Mouse (Mus musculus): ENCODE results near the gene Tmem178b. TPM values are rescaled to one million over a fixed set of nuclear protein-coding genes. Genes with fewer than 3 reads are reported as not detected.

Tmem178b gene
- total RNA-seq, 2 experiments from 2014 or later: 0.52 to 0.55 TPM

DNA sequence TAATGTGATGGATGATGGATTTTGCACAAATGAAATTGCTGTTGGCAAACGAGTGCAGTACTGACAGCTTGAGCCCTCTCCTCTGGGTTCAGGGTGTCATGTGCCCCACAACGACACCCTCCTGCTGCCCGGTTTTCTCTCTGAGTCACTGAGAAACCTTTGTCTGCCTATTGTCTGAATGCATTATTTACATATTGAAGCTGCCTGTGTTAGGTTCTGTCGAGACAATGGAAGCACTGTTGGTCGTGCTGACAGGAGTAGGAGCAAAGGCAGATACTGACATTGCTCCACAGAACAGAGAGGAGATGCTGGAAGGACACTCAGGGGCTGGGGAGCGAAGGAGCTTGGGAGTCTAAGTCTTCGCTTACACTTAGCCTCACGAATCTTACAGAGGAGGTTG is 44.2 kb downstream of the Tmem178b start:
- DNase-seq: no peak
- intact Hi-C loops (cut with DNase I): no loop called here

DNA sequence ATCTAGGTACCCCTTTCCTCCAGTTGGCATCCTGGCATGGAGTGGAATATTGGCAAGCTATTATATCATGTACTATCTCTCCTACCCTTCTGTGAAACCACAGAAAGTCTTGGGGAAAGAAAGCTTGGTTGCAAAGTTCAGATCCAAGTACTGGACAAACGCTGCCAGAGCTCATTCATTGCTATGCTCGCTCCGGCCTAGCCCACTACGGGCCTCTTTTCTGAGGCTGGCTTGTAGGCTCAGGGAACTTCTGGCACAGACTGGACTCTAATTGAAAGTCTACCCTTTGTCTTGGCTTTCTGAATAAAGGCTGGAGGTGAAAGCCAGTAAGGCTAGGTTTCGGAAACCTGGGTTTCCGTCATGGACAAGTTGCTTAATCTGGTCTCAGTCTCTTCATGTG is 44.7 kb downstream of the Tmem178b start:
- intact Hi-C loops (cut with DNase I): no loop called here
- DNase-seq: no peak

DNA sequence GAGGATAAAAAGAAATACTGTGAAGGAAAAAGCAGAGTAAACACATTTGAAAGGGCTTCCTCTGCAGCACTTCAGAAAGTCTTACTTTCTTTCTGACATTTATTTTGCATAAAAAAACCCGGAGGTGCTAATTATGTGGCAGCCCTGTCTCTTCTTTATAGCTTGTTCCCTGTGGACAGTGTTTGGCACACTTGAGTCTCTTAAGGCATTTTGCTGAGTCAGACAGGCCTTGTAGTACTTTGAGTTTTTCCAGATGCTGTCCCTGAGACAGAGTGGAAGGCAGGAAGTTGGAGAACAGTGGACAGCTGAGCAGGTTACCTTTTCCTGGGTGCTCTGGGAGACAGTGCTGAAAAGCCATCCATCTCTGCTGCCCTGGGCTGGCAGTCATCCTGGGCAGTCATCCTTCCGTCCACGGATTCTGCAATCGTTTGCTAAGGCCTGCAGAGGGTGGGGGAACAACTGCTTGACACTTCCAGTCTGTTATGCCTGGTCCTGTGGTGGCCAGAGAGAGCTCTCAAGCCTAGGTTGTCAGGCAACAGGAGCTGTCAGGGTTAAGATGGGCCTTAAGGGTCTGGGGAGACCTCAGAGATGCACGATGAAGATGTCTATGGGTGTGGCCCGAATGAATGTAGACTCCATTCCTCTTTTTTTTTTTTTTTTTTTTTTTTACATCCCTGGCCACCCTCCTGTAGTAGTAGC is 46.1 kb downstream of the Tmem178b start:
- intact Hi-C loops (cut with DNase I): no loop called here
- no peak for DNase-seq

DNA sequence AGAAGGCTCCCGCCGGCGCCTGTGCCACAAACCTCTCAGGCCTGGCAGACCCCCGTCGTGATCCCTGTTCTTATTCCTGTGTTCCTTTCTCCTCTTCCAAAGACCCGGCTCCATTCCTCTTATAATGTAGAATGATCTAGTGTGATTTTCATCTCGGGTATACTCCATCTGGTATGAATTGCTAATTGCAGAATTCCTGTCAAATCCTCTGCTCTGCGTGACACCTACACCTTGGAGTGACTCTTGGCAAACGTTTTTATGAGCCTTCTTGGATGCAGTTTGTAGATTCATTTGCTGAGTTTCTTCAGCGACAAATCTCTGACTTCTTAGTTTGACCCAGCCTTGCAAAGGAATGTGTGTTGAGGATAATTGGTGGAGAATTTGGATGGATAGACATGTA is 53.4 kb downstream of the Tmem178b start:
- intact Hi-C loops (cut with DNase I): no loop called here
- no peak for DNase-seq

DNA sequence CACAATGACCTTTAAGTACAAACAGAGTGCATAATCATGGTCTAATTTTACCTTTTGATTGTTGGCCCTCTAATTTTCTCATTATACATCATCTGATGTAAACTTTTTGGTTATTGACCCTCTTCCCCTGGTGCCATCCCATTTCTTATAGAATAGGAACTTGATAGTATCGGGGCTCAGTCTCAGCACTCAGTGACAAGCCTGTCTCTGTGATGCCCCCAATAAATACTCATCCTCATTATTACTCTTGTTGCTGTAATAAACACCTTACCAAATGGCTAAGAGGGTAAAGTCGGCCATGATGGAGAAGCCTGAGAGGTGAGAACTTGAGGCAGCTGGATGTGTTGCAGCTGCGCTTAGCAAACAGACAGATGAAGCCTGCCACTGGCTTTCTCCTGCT is 63.5 kb downstream of the Tmem178b start:
- intact Hi-C loops (cut with DNase I): no loop called here
- DNase-seq: no peak

DNA sequence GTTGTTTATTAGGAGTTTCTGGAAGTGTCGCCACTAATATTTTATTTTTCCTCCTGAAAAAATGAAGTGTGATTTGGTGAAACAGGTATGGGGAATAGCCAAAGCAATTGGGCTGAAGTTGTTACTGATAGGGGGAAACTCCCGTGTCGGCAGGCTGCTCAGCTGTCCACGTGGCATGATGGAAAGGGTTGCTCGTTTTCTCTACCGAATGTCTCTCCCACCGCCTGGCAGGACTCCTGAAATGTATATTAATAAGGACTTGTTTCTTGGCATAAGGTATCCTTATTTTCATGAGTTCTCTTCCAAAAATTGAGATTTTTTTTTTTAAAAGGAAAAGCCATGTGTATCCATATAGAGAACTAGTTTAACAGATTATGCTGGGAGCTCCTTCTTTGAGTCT is 67.8 kb downstream of the Tmem178b start:
- intact Hi-C loops (cut with DNase I): no loop called here
- no peak for DNase-seq

DNA sequence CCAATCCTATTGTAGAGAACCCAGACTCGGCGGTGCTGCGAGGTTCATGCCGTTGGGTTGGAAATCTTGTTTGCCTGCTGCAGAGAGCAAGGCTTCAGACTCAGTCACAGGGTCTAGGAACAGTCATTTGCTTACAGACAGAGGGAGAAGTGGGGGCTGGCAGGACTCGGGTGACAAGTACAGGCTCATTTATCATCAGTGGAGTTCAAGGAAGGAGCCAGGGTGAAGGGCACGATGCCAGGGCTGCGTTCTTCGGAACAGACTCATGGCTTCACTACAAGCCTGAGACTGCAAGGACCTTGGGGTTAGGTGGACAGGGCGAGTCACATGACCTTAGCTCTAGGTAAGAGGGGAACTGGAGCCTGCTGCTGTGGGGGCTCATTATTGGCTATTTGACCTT is 71.8 kb downstream of the Tmem178b start:
- intact Hi-C loops (cut with DNase I): no loop called here

DNA sequence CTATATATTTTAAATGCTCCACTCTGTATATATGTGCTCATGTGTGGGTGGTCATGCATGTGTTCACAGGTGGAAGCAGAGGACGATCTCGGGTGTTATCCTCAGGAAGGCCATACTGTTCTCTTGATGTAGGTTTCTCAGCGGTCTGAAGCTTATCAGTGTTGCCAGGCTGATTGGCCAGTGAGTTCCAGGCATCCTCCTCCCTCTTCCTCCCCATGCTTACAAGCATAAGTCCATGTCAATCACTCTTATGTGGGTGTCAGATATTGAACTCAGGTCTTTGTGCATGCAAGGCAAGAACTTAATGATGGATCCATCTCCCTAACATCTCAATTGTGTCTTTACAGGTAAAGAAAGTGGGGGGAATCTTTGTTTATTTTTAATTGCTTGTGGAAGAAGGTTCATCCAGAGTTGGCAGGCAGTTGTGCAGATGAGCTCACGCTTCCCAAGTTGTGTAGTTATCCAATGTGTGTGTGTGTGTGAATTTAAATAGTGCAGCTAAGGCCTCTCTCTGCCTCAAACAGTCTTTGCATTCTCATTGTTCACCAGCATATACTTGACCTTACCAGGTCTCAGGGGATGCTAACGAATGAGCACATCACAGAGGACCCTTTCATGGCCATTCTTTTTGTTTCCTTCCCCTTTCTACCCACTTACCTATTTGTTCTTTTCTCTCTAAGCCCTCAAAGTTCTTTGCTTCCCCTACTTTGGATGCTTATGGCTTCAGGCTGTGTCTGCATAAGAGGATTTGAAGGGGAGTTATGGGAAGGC is 72.8 kb downstream of the Tmem178b start:
- intact Hi-C loops (cut with DNase I): no loop called here
- DNase-seq: no peak

More for the DNA sequence above, 71.8 kb downstream of the Tmem178b start:
- DNase-seq: no peak

DNA sequence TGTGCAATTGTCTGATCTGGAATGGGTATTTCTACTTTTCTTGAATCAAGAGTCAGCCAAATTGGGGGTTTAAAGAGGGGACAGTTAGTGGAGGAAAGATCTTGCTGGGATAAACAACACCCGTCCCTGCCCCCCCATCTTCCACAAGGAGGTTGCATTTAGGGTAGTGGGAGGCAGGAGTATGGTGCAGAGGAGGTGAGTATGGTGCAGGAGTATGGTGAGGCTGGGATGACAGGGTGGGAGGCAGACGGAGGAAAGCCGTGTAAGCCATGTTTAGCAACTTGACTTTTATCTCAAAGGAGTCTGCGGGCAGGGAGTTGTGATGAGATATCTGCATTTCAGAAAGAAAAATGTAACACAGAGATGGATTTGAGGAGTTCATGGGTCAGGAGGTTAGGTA is 73.5 kb downstream of the Tmem178b start:
- no peak for DNase-seq
- intact Hi-C loops (cut with DNase I): no loop called here

DNA sequence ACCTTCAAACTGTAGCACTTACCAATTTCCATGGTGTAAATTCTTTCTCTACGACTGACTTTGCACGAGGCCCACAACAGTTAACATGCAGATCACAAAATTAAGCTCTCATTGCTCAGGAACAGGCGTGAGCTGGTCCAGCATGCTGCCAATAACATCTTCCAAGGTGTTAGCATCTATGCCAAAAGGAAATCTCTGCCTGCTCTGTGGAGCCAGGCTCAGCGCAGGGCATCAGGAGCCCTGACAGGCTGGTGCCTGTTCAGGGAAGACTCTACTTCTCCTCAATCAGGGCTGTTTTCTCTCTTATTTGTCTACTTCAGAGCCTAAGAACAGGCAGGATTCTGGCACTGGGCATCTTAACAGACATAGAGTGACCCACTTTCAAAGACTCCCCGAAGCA is 80.9 kb downstream of the Tmem178b start:
- DNase-seq: no peak
- intact Hi-C loops (cut with DNase I): no loop called here

DNA sequence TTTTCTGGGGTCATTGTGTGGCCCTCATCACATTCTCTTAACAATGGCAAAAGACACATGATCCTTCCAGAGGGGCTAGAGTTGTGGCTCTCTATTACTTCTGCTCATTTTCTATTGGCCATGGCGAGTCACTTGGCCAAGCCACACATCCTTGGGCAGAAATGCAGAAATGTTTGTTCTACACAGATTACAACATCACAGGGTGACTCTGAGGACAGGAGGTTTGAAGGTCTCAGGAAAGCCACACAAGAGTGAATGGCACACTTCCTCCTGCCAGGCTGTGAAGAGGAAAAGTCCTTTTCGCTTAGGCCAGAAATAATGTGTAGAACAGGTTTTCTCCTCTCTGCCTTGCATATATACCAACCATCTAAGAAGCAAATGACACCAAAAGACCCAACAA is 82.1 kb downstream of the Tmem178b start:
- DNase-seq: no peak
- intact Hi-C loops (cut with DNase I): no loop called here

DNA sequence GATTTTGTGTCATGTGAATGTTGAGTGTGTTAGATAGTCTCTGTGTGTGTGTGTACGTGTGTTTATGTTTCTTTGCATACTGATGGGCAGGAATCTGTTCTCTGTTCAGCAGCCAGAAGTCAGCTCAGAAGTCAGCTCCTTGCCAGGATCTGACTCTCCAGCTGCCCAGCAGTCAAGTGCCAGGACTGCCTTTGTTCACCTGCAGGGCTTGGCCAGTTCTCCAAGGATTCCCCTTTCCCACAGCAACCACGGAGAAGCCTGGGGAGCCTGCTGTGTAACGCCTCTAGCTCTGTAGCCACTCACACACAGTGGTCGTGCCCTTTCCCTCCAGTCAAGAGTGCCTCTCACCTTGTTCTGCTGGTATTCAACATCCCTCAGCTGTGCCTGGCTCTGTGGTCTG is 91.5 kb downstream of the Tmem178b start:
- intact Hi-C loops (cut with DNase I): no loop called here
- no peak for DNase-seq

DNA sequence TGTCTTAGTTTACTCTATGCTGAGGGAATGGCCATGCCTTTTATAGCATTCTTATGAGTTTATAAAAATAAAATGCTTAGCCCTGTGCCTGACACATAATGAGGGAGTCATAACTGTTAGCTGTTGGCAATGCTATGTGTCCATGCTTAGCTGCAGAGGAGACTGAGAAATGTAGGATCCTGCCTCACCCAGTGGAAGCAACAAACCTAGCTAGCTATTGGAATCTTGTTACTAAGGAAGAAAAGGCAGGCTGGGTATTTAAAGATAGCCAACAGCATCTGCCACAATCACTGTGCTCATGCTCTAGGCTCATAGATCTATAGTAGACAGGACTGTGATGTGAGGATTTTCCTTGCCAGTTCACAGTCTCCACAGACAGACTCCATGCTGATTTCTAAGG is 97.2 kb downstream of the Tmem178b start:
- no peak for DNase-seq
- intact Hi-C loops (cut with DNase I): no loop called here

DNA sequence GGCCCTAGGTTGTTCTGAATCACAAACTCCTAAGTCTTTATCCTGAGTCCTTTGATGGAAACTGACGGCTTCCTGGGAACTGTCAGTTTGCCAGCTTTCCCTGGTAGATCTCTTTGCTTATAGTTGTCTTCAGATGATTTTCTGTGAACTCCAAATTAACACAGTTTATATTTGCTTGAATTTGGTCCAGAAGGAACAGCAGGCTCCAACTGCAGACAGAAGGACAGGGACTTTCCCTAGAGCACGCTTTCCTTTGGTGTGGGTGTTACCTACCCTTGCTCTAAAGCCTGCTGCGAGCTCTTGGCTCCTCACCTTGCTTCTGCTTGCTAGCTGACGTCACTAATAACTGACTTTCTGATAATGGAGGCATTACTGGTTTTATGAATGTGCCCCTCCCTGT is 105.9 kb downstream of the Tmem178b start:
- intact Hi-C loops (cut with DNase I): no loop called here
- DNase-seq: no peak

DNA sequence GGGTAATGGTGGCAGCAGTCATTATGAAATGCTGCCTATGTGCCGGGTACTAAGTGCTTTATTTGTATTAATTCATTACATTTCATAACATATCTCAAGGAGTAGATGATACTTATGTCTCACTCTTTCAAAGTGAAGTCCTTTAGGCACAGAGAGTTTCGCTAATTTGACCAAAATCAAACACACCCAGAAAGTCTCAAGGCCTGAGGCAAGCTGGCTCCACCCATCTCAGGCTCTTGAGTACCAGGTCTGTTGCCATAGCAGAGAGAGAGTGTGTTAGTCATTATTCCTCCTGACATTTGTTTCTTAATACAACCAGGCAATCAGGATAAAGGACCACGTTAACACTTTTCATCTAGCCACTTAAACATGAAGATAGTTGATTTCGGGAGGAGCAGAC is 117.7 kb downstream of the Tmem178b start:
- intact Hi-C loops (cut with DNase I): no loop called here
- DNase-seq: no peak

DNA sequence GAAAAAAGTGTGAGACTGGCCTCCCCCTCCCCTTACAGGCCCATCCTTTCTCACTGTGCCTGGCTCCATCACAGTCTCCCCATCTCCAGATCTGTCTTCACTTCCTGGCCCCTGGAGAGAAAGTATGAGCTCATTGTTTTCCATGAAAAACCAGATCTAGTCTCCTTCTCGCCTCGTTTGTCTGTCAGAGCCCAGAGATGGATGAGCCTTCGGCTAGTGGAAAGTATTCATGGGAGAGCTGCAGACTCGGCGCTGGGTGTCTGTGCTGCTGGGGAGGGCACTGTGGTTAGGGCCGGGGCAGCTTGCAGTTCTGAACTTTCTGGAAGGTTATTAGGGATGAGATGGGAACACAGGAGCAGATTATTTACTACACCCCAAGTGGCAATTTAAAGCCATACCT is 118.9 kb downstream of the Tmem178b start:
- intact Hi-C loops (cut with DNase I): no loop called here

DNA sequence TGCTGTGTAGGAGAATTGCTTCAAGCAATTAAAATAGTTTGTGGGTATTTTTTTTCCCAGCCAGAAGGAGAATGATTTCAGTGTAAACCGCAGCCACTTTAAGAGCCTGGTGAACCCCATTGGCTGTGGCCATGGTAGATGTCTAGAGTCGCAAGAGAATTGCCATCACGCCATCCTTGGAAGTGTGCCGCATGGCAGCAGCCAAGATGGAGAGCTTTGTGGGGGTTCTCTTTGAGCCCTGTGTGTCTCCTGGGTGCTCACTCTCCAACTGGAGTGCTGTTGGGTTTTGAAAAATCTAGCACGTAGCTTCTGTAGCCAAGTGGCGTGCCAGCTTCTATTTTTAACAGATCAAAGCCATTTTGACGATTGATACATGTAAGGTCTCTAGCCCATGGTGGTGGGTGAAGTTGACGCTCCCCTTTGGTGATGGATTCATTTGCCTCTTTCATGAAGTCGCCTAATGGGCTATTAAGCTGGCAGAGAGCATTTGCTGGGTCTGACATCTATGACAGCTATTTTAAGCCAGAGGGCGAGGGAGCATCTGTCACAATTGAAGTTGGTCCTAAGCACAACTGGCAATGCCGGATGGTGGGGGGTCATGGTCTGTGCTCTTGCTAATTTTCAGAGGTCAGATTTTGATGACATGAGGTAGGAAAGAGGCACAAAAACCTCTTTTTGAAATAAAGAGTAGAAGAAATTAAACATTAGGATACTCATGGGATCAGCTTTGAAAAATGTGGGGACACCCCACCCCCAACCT is 133.1 kb downstream of the Tmem178b start:
- DNase-seq: no peak
- intact Hi-C loops (cut with DNase I): no loop called here

More for the DNA sequence above, 118.9 kb downstream of the Tmem178b start:
- no peak for DNase-seq

DNA sequence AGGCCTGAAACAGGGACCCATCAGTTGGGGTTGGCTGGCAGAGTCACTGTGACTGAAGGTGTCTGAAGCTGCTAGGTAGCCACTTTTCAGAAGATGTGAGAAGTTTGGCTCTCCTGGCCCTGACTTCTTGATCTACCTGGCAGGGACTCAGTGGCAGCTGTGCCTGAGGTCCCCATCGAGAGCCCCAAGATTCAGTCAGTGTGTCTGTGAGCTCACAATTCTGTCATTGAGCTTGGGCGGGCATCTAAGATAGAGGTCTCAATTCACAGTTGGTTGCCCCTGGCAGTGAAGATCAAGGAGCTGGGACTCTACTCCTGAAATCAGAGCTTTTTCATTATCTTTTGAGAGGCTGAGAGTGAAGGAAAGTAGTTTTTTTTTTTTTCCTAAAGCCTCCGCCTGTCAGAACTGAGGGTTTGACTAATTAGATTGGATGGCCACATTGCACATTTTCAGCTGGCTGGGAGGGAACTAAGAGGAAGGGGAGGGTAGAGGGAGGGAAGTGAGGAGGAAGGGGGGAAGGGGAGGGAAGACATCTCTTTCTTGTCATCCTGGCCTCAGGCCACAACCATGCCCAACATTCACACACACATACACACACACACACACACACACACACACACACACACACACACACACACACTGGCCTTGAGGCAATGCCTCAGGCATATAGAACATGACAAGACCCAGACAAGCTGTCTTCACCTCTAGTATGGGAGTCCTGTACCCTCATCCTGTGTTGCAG is 135.3 kb downstream of the Tmem178b start:
- intact Hi-C loops (cut with DNase I): no loop called here
- no peak for DNase-seq

DNA sequence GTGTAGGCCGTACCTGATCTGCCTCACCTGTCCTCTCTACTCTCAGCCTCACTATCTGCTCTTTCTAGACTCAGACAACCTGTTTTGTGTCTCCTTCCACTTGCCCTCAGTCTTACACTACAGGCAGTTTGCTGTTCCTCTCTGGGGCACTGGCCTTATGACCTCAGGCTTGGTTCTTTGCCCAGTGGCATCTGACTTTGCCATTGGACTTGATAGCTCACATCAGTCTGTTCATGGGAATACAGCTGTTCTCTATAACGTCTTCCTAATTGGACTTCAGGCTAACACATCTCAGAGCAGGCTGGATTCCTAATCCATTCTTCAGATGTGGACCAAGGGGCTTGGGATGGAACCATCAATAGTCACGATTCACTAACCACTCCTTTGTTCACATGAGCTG is 136.6 kb downstream of the Tmem178b start:
- intact Hi-C loops (cut with DNase I): no loop called here
- no peak for DNase-seq

DNA sequence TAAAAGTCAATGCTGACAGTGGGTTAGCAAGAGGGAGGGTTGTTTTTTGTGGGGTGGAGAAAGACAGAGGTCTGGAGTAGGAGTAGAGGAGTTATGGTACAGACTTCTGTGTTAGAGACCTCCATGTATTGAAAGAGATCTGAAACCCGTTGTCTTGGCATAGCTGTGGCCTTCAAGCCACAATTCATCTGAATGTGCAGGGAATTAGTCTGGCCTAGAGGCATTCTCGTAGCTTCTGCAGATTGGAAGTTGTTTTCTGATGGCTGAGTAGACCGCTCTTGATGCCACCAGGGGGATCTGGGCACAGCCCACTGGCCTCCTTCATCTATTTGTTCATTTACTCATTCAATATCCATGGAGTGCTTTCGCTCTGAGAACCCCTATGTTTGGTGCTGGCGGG is 138.0 kb downstream of the Tmem178b start:
- no peak for DNase-seq
- intact Hi-C loops (cut with DNase I): no loop called here

DNA sequence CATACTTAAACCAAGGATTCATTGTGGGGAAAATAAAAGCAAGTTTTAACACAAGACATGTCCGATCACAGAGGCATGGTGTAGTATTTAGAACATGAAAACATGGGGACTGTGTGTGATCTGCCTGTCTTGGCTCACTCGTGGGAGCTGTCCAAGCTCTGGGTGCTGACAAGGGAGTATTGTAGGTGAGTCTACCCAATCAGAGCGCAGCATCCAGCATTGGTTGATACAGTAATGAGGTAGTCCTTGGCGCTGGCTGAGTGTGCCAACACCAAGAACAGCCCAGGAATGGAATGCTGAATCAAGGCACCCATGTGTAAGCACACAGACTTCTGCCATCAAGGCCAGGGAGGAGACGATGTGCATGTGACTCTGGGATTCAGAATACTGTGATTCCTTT is 138.5 kb downstream of the Tmem178b start:
- DNase-seq: peak; percentile 39 to 53
- intact Hi-C loops (cut with DNase I): no loop called here

Data from heart, postnatal 10 days (tissue).